Mouse (Mus musculus) neural tube, embryonic 15.5 days (tissue): ENCODE measurements around the gene Igfbp1. TPM values are rescaled to one million over a fixed set of nuclear protein-coding genes. Genes with fewer than 3 reads are reported as not detected.
A peak's percentile ranks its signal among the peaks of the same experiment; 100 is the strongest.
"Not testable (repeated sequence)": the region's sequence is repeated elsewhere in the genome, so short reads cannot be mapped to it uniquely, and the experiment has no call there.

Source experiments
- ATAC-seq: fragments of 200-750 bp; cut with Nextera tagmentation; 2 replicates; pipeline ENCODE4 v1.8.0; 2017; ENCODE audit warnings: mild to moderate bottlenecking, moderate TSS enrichment, moderate library complexity; ENCODE audit not compliant: low FRiP score
- H3K27ac ChIP-seq: fragments of 300-500 bp; sonication (generic); replicated peaks from 2 replicates; pipeline ENCODE4 v1.5.1; 2015; ENCODE audit warnings: mild to moderate bottlenecking, inconsistent platforms
- H3K27me3 ChIP-seq: fragments of 300-500 bp; sonication (generic); replicated peaks from 2 replicates; pipeline ENCODE4 v1.6.1; 2015; ENCODE audit warnings: inconsistent platforms
- H3K36me3 ChIP-seq: fragments of 300-500 bp; sonication (generic); 2 replicates; pipeline ENCODE4 v1.6.1; 2015; ENCODE audit warnings: inconsistent platforms
- H3K4me1 ChIP-seq: fragments of 300-500 bp; sonication (generic); 2 replicates; pipeline ENCODE4 v1.6.1; 2015; ENCODE audit warnings: inconsistent platforms
- H3K4me2 ChIP-seq: fragments of 300-500 bp; sonication (generic); 2 replicates; pipeline ENCODE4 v1.6.1; 2015; ENCODE audit warnings: inconsistent platforms, mild to moderate bottlenecking, moderate library complexity
- H3K4me3 ChIP-seq: fragments of 300-500 bp; sonication (generic); replicated peaks from 2 replicates; pipeline ENCODE4 v1.5.1; 2015; ENCODE audit warnings: mild to moderate bottlenecking, inconsistent platforms
- H3K9ac ChIP-seq: fragments of 300-500 bp; sonication (generic); replicated peaks from 2 replicates; pipeline ENCODE4 v1.6.1; 2015; ENCODE audit warnings: mild to moderate bottlenecking, inconsistent platforms
- H3K9me3 ChIP-seq: fragments of 300-500 bp; sonication (generic); replicated peaks from 2 replicates; pipeline ENCODE4 v1.6.1; 2016; ENCODE audit warnings: inconsistent platforms
- WGBS: fragments of 180-500 bp; shearing (Covaris S2); methylation state at CpG from one replicate; pipeline ENCODE4 v1.1.7; 2015; ENCODE audit warnings: mixed read lengths; 5-methylcytosine and 5-hydroxymethylcytosine counted together
- polyA plus RNA-seq: library from polyadenylated mRNA; unstranded; fragments of >200 nt; fragmentation: Nextera tagmentation; extraction: Ambion mirVana; gene quantifications from 2 replicates; pipeline ENCODE4 v1.2.1, GENCODE M21; 2015

Igfbp1 gene
- polyA plus RNA-seq, 1 experiment from 2014 or later = 0.10 TPM

- H3K4me3 ChIP-seq = peak within 1 kb of the TSS; percentile 74
- H3K9me3 ChIP-seq = no peaks in the 10 kb centered on the region
- peaks cover 41% of the 10 kb centered on the region for H3K4me1 ChIP-seq
- peak; percentile 92 for ATAC-seq
- H3K27ac ChIP-seq = peak within 1 kb of the TSS; percentile 94
- WGBS = under 1% methylated on average over 82 of the region's 104 CpGs
- no peaks in the 10 kb centered on the region for H3K36me3 ChIP-seq
- H3K27me3 ChIP-seq = peaks cover 9% of the 10 kb centered on the region; the same call in 1 of the 2 replicates
- peak within 1 kb of the TSS; percentile 75 for H3K9ac ChIP-seq
- peak within 1 kb of the TSS; percentile 88 for H3K4me2 ChIP-seq
Measured at GRCm38 (mm10) chr11:7213501-7214341, 16.1 kb downstream of the Igfbp1 start, which contains the start of gene Igfbp3. Gene Igfbp3 (minus strand): TSS chr11:7213923.

- Histone ChIP-seq H3K4me2 (peak overlapping the region; percentile 88), H3K9me3 (no peaks in the 10 kb centered on the region), H3K4me1 (peaks cover 41% of the 10 kb centered on the region), H3K4me3 (peak overlapping the region; percentile 74), H3K9ac (peak overlapping the region; percentile 75), H3K27me3 (peaks cover 9% of the 10 kb centered on the region; the same call in 1 of the 2 replicates), H3K27ac (peak overlapping the region; percentile 94), H3K36me3 (no peaks in the 10 kb centered on the region)
- under 1% methylated on average over 12 of the region's 12 CpGs for WGBS
- ATAC-seq = no peak
Measured at GRCm38 (mm10) chr11:7214342-7214660, 16.7 kb downstream of the Igfbp1 start.

- H3K4me1 ChIP-seq = peaks cover 41% of the 10 kb centered on the region
- no peaks in the 10 kb centered on the region for H3K36me3 ChIP-seq
- H3K4me2 ChIP-seq = peak overlapping the region; percentile 88
- H3K4me3 ChIP-seq = peak overlapping the region; percentile 74
- 0 out of 2 replicates have a peak, but pooled peaks have one; percentile 7 for ATAC-seq
- 9% methylated on average over 14 of the region's 14 CpGs for WGBS
- no peak overlapping the region for H3K9ac ChIP-seq
- H3K9me3 ChIP-seq = no peaks in the 10 kb centered on the region
- no peak overlapping the region for H3K27ac ChIP-seq
- H3K27me3 ChIP-seq = peaks cover 9% of the 10 kb centered on the region; the same call in 1 of the 2 replicates
Measured at GRCm38 (mm10) chr11:7214761-7215160, 17.2 kb downstream of the Igfbp1 start.

- no peaks in the 10 kb centered on the region for H3K9me3 ChIP-seq
- 10% methylated on average over 8 of the region's 8 CpGs for WGBS
- no peak for ATAC-seq
- H3K4me3 ChIP-seq = no peak overlapping the region
- H3K27me3 ChIP-seq = peaks cover 9% of the 10 kb centered on the region; the same call in 1 of the 2 replicates
- H3K36me3 ChIP-seq = no peaks in the 10 kb centered on the region
- H3K4me1 ChIP-seq = peaks cover 35% of the 10 kb centered on the region
- H3K4me2 ChIP-seq = no peak overlapping the region
- H3K27ac ChIP-seq = no peak overlapping the region
- H3K9ac ChIP-seq = no peak overlapping the region
Measured at GRCm38 (mm10) chr11:7215703-7216102, 18.1 kb downstream of the Igfbp1 start.

- ATAC-seq, H3K9me3 ChIP-seq, H3K4me2 ChIP-seq, H3K4me1 ChIP-seq, H3K27me3 ChIP-seq, H3K9ac ChIP-seq, H3K36me3 ChIP-seq, H3K4me3 ChIP-seq, H3K27ac ChIP-seq: not testable (repeated sequence)
- 77% methylated on average over 8 of the region's 8 CpGs for WGBS
Measured at GRCm38 (mm10) chr11:7221826-7222225, 24.2 kb downstream of the Igfbp1 start.

GRCm38 (mm10) chr11:7226200-7226599 is 28.6 kb downstream of the Igfbp1 start:
- WGBS = 78% methylated on average over 2 of the region's 2 CpGs
- Histone ChIP-seq H3K4me2 (no peak overlapping the region), H3K27me3 (no peaks in the 10 kb centered on the region), H3K4me1 (no peaks in the 10 kb centered on the region), H3K4me3 (no peak overlapping the region), H3K9ac (no peak overlapping the region), H3K27ac (no peak overlapping the region), H3K9me3 (no peaks in the 10 kb centered on the region), H3K36me3 (no peaks in the 10 kb centered on the region)
- no peak for ATAC-seq

GRCm38 (mm10) chr11:7226810-7227550 is 29.4 kb downstream of the Igfbp1 start:
- H3K4me1 ChIP-seq = no peaks in the 10 kb centered on the region
- H3K36me3 ChIP-seq = no peaks in the 10 kb centered on the region
- no peak overlapping the region for H3K9ac ChIP-seq
- H3K4me3 ChIP-seq = no peak overlapping the region
- no peak for ATAC-seq
- 90% methylated on average over 7 of the region's 7 CpGs for WGBS
- no peak overlapping the region for H3K4me2 ChIP-seq
- H3K27me3 ChIP-seq = no peaks in the 10 kb centered on the region
- H3K9me3 ChIP-seq = no peaks in the 10 kb centered on the region
- H3K27ac ChIP-seq = no peak overlapping the region

GRCm38 (mm10) chr11:7228107-7228506 is 30.5 kb downstream of the Igfbp1 start:
- 89% methylated on average over 4 of the region's 4 CpGs for WGBS
- H3K9me3 ChIP-seq = no peaks in the 10 kb centered on the region

GRCm38 (mm10) chr11:7230000-7230399 is 32.4 kb downstream of the Igfbp1 start:
- Histone ChIP-seq H3K9me3 (no peaks in the 10 kb centered on the region), H3K27me3 (no peaks in the 10 kb centered on the region), H3K4me1 (no peaks in the 10 kb centered on the region), H3K27ac (no peak overlapping the region), H3K36me3 (no peaks in the 10 kb centered on the region), H3K4me2 (no peak overlapping the region), H3K4me3 (no peak overlapping the region), H3K9ac (no peak overlapping the region)
- no peak for ATAC-seq
- WGBS = 90% methylated on average over 4 of the region's 4 CpGs

More at GRCm38 (mm10) chr11:7228107-7228506, 30.5 kb downstream of the Igfbp1 start:
- no peaks in the 10 kb centered on the region for H3K27me3 ChIP-seq
- no peak for ATAC-seq
- H3K4me3 ChIP-seq = no peak overlapping the region
- H3K27ac ChIP-seq = no peak overlapping the region
- no peak overlapping the region for H3K9ac ChIP-seq
- no peaks in the 10 kb centered on the region for H3K36me3 ChIP-seq
- H3K4me1 ChIP-seq = no peaks in the 10 kb centered on the region
- no peak overlapping the region for H3K4me2 ChIP-seq

- H3K27me3 ChIP-seq = no peaks in the 10 kb centered on the region
- no peaks in the 10 kb centered on the region for H3K9me3 ChIP-seq
- H3K4me2 ChIP-seq = no peak overlapping the region
- ATAC-seq = no peak
- no peak overlapping the region for H3K4me3 ChIP-seq
- no peak overlapping the region for H3K9ac ChIP-seq
- no peaks in the 10 kb centered on the region for H3K36me3 ChIP-seq
- H3K4me1 ChIP-seq = no peaks in the 10 kb centered on the region
- no peak overlapping the region for H3K27ac ChIP-seq
- WGBS = 92% methylated on average over 4 of the region's 4 CpGs
Measured at GRCm38 (mm10) chr11:7231958-7232357, 34.4 kb downstream of the Igfbp1 start.

- no peak overlapping the region for H3K4me2 ChIP-seq
- H3K4me1 ChIP-seq = no peaks in the 10 kb centered on the region
- no peaks in the 10 kb centered on the region for H3K36me3 ChIP-seq
- no peaks in the 10 kb centered on the region for H3K27me3 ChIP-seq
- H3K4me3 ChIP-seq = no peak overlapping the region
- H3K27ac ChIP-seq = no peak overlapping the region
- no peak for ATAC-seq
- H3K9ac ChIP-seq = no peak overlapping the region
- WGBS = 86% methylated on average over 2 of the region's 2 CpGs
- H3K9me3 ChIP-seq = no peaks in the 10 kb centered on the region
Measured at GRCm38 (mm10) chr11:7233333-7233732, 35.8 kb downstream of the Igfbp1 start.

- no peak for ATAC-seq
- Histone ChIP-seq H3K4me2 (no peak overlapping the region), H3K27ac (no peak overlapping the region), H3K9ac (no peak overlapping the region), H3K9me3 (no peaks in the 10 kb centered on the region), H3K4me1 (no peaks in the 10 kb centered on the region), H3K36me3 (no peaks in the 10 kb centered on the region), H3K27me3 (no peaks in the 10 kb centered on the region), H3K4me3 (no peak overlapping the region)
- WGBS = 85% methylated on average over 1 of the region's 1 CpGs
Measured at GRCm38 (mm10) chr11:7234436-7234835, 36.9 kb downstream of the Igfbp1 start.
